Mouse (Mus musculus) CD4-positive helper T cell, adult 2 months (primary cell): ENCODE data around the gene Csf3r.
A peak's percentile ranks its signal among the peaks of the same experiment; 100 is the strongest.
"Not testable (repeated sequence)": the region's sequence is repeated elsewhere in the genome, so short reads cannot be mapped to it uniquely, and the experiment has no call there.

Experiments used
- DNase-seq: peaks from one replicate; pipeline ENCODE4 v3.0.0-alpha.2; 2012; ENCODE audit warnings: low read depth, missing footprints, low spot score

Csf3r gene

GRCm38 (mm10) chr4:126024303-126024900 lies at the start of gene Csf3r:
Gene Csf3r, plus strand, starts transcription at chr4:126024550.
- DNase-seq, result no peak

GRCm38 (mm10) chr4:125977768-125978167 lies 46.6 kb upstream of the Csf3r start:
- no peak for DNase-seq

DNA sequence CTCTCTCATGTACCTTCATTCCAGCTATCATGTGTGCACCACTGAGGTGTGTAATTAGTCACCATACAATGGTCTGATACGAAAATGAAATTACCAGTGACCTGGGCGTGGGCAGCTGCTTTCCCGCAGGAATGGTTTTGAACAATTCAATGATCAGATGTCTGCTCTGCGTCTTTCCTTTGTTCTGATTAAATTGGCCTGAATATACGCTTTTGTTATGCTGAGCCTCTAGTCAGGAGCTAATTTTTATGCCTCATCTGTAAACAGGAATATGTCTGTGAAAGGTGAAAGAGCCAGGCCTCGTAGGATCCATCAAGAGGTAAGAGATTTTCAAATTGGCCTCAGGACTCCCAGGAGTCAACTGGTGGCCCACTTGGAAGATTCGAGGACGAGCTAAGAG lies 41.1 kb upstream of the Csf3r start:
- no peak for DNase-seq

- DNase-seq, result not testable (repeated sequence)
Observed at GRCm38 (mm10) chr4:125985703-125986102, 38.6 kb upstream of the Csf3r start.

GRCm38 (mm10) chr4:125987071-125987470 lies 37.3 kb upstream of the Csf3r start:
- no peak for DNase-seq

DNA sequence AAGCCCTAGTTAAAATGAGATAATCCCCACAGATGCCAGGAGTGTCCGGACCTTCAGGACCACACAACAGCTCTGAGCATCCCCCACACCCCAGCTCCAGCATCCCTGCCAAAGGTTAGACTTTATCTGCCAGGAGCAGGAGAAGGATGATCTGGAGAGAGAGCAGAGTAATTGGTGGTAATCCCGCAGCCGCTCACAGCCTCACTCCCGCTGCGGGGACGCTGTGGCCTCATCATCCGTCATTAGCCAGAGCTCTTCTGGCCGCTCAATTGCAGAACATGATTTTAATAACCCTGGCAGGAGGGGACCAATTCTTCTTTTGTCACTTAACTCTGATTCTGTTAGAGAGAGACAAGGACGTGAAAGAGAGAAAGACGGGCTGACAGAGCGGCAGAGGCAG lies 35.3 kb upstream of the Csf3r start:
- no peak for DNase-seq

- DNase-seq, result peak; percentile 40
Observed at GRCm38 (mm10) chr4:125990143-125990542, 34.2 kb upstream of the Csf3r start.

GRCm38 (mm10) chr4:125992206-125992605 lies 32.1 kb upstream of the Csf3r start:
- no peak for DNase-seq

DNA sequence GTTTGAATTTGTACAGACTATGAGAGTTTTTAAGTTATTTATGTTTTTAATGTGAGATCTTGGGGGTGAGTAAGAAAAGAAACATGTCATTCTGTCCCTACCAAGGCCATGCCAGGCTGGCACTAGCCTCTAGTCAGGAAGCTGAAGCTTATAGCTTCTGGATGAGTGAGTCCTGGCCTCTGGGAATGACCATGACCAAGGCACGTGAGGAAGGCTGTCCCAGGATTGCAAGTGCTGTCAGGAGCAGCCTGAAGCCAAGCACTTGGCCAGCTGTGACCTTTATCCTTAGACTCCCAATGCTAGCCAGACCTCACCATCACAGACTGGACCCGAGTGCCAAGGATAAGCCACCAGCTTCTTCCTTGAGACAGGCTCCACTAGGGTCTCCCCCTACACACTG lies 31.4 kb upstream of the Csf3r start:
- DNase-seq, result no peak

DNA sequence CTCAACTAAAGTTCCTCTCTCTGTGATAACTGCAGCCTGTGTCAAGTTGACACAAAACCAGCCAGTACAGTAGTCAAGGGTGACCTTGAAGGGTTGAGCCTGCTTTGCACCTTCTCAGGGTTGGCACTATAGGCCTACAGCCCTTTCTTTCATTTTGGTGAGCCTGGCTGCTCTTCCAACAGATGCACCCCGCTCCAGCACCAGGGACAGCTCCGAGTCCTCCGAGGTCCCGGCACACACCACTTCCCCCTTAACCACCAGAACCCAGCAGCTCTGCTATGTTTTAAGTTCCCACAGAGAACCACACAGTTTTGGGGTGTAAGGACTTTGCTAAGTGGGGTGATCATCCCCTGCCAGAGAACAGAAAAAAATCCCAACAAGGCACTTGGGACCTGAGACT lies 27.8 kb upstream of the Csf3r start:
- no peak for DNase-seq

GRCm38 (mm10) chr4:125997826-125998225 lies 26.5 kb upstream of the Csf3r start:
- DNase-seq, result no peak

DNA sequence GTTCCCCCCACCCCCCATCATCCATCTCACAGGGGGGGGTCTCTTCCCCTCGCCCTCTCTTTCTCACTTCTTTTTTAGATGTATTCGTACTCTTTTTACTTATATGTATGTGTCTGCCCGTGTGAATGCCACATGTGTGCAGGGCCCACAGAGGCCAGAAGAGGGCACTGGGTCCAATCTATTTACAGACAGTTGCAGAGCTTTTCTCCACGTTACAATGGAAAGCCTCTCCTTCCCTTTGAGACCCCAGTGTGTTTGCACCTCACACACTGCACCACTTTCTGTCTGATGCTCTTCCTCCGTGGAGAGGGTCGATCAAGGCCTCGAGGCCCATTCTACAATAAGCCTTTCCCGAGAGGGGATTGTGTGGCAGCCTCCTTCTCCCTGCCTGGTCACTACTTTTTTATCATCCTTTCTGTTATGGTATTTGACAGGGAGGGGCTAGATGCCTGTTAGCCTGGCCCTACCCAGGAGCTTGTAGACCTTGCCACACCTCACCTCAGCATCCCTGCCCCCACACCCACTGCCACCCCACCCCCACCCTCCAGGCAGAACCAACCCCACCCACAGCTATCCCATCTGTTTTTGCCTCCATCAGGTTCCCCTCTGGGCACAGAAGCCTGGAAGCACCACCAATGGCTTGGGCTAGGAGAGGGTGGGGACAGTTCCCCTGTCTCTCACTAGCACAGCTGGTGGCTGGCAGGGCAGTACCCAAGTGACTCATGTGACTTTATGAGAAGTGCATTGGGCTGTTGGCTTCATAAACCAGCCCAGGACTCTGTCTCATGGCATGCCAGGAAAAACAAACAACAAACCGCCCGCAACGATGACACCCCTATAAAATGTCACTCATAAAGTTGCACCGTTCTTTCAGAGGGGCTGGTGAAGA lies 22.8 kb upstream of the Csf3r start:
- DNase-seq, result no peak

DNA sequence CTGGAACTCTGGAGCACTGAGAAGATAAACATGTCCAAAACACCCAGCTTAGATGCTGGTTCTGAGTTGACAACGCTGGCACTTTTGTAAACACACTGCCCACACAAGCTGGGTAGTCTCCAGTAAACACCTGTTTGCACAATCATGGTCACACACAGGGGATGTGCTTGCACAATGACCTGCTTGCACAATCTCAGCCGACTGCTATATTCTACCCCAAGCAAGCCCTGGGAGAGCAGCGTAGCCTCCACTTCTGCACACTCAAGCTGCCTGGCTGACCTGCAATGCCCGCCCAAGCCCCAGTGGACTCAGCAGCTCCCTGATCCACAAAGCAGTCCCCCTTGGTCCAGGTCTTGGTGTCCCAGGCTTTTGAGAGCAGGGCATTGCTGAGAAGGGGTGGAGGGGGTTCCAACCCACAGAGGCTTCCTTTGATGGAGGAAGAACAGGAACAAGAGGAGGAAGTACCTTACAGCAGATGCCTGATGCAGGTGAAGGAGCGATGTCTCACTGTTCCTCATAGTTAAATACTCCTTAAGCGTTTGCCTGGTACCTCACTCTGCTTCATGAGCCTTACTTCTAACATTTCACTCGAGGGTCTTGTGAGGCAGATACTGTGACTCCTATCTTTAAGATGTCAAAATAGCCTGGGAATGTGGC lies 6.5 kb upstream of the Csf3r start:
- no peak for DNase-seq

DNA sequence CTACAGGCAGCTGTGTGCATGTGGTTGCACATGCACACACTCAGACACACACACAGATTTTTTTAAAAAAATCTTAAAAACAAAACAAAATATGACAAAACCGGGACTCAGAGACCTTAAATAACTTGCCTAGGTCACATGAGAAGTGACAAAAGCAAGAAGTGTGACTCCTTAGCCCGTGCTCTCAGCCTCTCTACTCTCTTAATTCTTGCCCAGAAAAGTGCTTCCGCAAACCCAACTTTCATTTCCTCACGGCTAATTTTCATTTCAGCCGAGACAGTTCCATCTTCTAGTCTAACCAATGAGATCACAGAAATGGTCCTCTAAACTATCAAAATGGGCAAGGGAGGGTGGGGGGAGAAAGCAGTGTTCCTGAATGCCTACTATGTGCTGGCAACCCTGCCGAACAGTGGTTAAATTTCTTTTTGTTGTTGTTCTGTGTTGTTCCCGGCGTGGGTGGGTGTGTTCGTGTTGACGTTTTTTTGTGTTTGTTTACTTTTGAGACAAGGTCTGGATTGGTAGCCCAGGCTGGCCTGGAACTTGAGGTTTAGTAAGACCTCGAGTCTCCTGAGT lies 5.3 kb upstream of the Csf3r start:
- DNase-seq, result no peak

GRCm38 (mm10) chr4:126025801-126026200 lies 1.5 kb downstream of the Csf3r start:
- DNase-seq, result no peak

DNA sequence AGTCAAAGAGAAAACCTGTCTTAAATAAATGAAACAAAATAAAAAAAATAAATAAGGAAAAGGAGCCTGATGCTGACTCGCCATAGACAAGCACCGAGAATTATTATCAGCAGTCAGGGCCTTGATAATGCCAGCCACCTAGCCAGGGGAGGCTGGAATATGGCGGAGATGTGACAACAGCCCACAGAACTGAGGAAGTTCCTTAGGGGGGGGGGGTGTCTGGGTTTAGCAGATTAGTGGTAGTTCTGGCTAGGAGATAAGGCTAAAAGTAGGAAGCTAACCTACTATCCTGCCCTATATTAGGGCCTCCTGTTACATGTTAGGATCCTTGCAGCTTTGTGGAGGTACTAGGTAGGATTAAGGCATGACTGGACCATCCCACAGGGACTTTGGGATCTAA lies 3.6 kb downstream of the Csf3r start:
- no peak for DNase-seq

DNA sequence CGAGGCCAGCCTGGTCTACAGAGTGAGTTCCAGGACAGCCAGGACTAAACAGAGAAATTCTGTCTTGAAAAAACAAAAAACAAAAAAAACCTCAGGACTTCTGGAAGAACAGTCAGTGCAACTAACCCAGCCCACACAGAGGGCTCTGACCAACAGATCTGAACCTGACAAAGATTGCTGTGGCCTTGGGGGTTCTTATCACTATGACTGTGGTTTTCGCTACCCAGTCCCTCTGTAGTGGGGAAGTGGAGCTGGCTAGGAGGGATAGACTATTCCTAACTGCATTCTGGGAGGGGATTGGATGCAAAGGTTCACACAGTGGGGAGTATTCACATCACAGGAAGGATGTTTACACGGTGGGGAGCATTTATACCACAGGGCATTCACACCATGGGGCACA lies 4.7 kb downstream of the Csf3r start:
- DNase-seq, result no peak

GRCm38 (mm10) chr4:126030705-126031104 lies 6.4 kb downstream of the Csf3r start:
- DNase-seq, result no peak

DNA sequence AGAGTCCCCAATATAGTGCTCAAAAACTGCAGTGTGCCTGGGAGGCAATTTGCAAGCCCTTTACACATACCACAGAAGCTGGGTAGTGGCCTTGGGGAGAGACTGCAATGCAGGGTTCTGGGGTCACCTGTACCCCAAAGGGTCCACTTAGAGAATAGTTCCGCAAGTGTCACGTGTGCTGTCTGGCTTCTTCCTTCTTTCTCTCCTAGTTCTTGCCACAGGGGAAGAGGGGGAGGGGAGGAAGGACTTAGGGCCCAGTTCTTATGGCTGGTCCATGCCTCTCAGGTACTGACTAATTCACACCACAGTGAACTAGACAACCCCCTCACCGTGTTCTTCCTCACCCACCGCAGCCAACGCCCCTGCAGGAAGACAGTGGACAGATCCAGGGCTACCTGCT lies 11.1 kb downstream of the Csf3r start:
- DNase-seq, result no peak

GRCm38 (mm10) chr4:126046851-126047585 lies 22.7 kb downstream of the Csf3r start, which contains the start of gene Mrps15:
Gene Mrps15, plus strand, starts transcription at chr4:126046925.
- peak; percentile 88 for DNase-seq

DNA sequence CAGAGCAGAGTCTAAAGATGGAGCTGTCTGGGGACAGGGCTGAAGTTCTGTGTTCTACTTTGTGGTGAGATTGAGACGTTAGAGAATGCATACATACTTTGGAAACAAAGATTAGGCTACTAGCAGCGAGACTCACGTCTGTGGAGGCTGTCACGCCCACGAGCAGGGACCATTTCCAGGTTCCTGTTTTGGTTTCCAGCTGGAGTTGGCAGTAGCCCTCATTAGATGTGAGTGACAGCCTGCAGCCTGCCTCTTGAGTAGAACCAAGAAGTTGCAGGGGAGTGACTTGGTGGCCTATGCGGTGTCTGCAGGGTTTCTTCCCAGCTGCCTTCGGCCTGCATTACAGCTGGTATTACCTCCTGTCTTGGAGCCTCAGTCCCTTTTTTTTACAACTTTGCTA lies 27.3 kb downstream of the Csf3r start:
- no peak for DNase-seq
